Mouse (Mus musculus) liver, embryonic 13.5 days (tissue): Measurements from ENCODE around the gene Kcnq5. TPM values are rescaled to one million over a fixed set of nuclear protein-coding genes. Genes with fewer than 3 reads are reported as not detected.
"Not testable (repeated sequence)": the region's sequence is repeated elsewhere in the genome, so short reads cannot be mapped to it uniquely, and the experiment has no call there.

Experiments
- ATAC-seq: fragments of 200-750 bp; cut with Nextera tagmentation; 2 replicates; pipeline ENCODE4 v1.8.0; 2017; ENCODE audit warnings: low read depth, mild to moderate bottlenecking, moderate number of reproducible peaks, moderate library complexity
- DNase-seq: peaks from one replicate; pipeline ENCODE4 v3.0.0; 2022
- H3K27ac ChIP-seq: fragments of 300-500 bp; sonication (generic); 2 replicates; pipeline ENCODE4 v1.5.1; 2015; ENCODE audit warnings: moderate library complexity, mild to moderate bottlenecking, inconsistent platforms
- H3K27me3 ChIP-seq: fragments of 300-500 bp; sonication (generic); 2 replicates; pipeline ENCODE4 v1.6.1; 2015; ENCODE audit warnings: mild to moderate bottlenecking, inconsistent platforms
- H3K36me3 ChIP-seq: fragments of 300-500 bp; sonication (generic); 2 replicates; pipeline ENCODE4 v1.6.1; 2015; ENCODE audit warnings: mild to moderate bottlenecking, inconsistent platforms
- H3K4me1 ChIP-seq: fragments of 300-500 bp; sonication (generic); replicated peaks from 2 replicates; pipeline ENCODE4 v1.6.1; 2015; ENCODE audit warnings: inconsistent platforms
- H3K4me2 ChIP-seq: fragments of 300-500 bp; sonication (generic); 2 replicates; pipeline ENCODE4 v1.6.1; 2015; ENCODE audit warnings: inconsistent platforms, mild to moderate bottlenecking, moderate library complexity
- H3K4me3 ChIP-seq: fragments of 300-500 bp; sonication (generic); replicated peaks from 2 replicates; pipeline ENCODE4 v1.5.1; 2015; ENCODE audit warnings: mild to moderate bottlenecking, inconsistent platforms
- H3K9ac ChIP-seq: fragments of 300-500 bp; sonication (generic); 2 replicates; pipeline ENCODE4 v1.6.1; 2015; ENCODE audit warnings: mild to moderate bottlenecking, inconsistent platforms
- H3K9me3 ChIP-seq: fragments of 300-500 bp; sonication (generic); replicated peaks from 2 replicates; pipeline ENCODE4 v1.6.1; 2016; ENCODE audit warnings: inconsistent platforms
- WGBS: fragments of 180-500 bp; shearing (Covaris S2); methylation state at CpG from one replicate; pipeline ENCODE4 v1.1.7; 2015; ENCODE audit not compliant: insufficient replicate concordance; 5-methylcytosine and 5-hydroxymethylcytosine counted together
- polyA plus RNA-seq: library from polyadenylated mRNA; unstranded; fragments of >200 nt; fragmentation: Nextera tagmentation; extraction: Ambion mirVana; gene quantifications from 2 replicates; pipeline ENCODE4 v1.2.1, GENCODE M21; 2015

The Kcnq5 gene
- polyA plus RNA-seq, 1 experiment from 2014 or later, result 0.21 TPM

GRCm38 (mm10) chr1:21723231-21723630 is 238.5 kb downstream of the Kcnq5 start:
- H3K4me3 ChIP-seq, H3K27me3 ChIP-seq, H3K4me2 ChIP-seq, H3K36me3 ChIP-seq, DNase-seq, H3K9me3 ChIP-seq, H3K9ac ChIP-seq, ATAC-seq, H3K4me1 ChIP-seq, H3K27ac ChIP-seq: not testable (repeated sequence)
- WGBS, result 68% methylated on average over 2 of the region's 2 CpGs

- no peak overlapping the region for H3K27ac ChIP-seq
- H3K9ac ChIP-seq, result no peak overlapping the region
- DNase-seq (no peak), ATAC-seq (no peak)
- no peaks in the 10 kb centered on the region for H3K36me3 ChIP-seq
- no peak overlapping the region for H3K4me2 ChIP-seq
- no peak overlapping the region for H3K4me3 ChIP-seq
- no peaks in the 10 kb centered on the region for H3K4me1 ChIP-seq
- H3K27me3 ChIP-seq, result no peaks in the 10 kb centered on the region
- no peaks in the 10 kb centered on the region for H3K9me3 ChIP-seq
Observed at GRCm38 (mm10) chr1:21721246-21721645, 240.5 kb downstream of the Kcnq5 start.

GRCm38 (mm10) chr1:21714816-21715215 is 246.9 kb downstream of the Kcnq5 start:
- H3K27me3 ChIP-seq, result no peaks in the 10 kb centered on the region
- 61% methylated on average over 3 of the region's 3 CpGs for WGBS
- ATAC-seq (no peak), DNase-seq (no peak)
- H3K9me3 ChIP-seq, result no peaks in the 10 kb centered on the region
- H3K27ac ChIP-seq, result no peak overlapping the region
- H3K4me1 ChIP-seq, result no peaks in the 10 kb centered on the region
- no peak overlapping the region for H3K4me2 ChIP-seq
- no peak overlapping the region for H3K4me3 ChIP-seq
- no peak overlapping the region for H3K9ac ChIP-seq
- H3K36me3 ChIP-seq, result no peaks in the 10 kb centered on the region

GRCm38 (mm10) chr1:21712711-21713110 is 249.0 kb downstream of the Kcnq5 start:
- no peaks in the 10 kb centered on the region for H3K36me3 ChIP-seq

GRCm38 (mm10) chr1:21690458-21690857 is 271.3 kb downstream of the Kcnq5 start:
- H3K9ac ChIP-seq, result no peak overlapping the region
- no peak overlapping the region for H3K4me3 ChIP-seq
- no peaks in the 10 kb centered on the region for H3K27me3 ChIP-seq
- no peaks in the 10 kb centered on the region for H3K9me3 ChIP-seq
- WGBS, result 59% methylated on average over 2 of the region's 2 CpGs
- DNase-seq, result no peak
- no peaks in the 10 kb centered on the region for H3K36me3 ChIP-seq
- no peak for ATAC-seq
- no peaks in the 10 kb centered on the region for H3K4me1 ChIP-seq
- no peak overlapping the region for H3K27ac ChIP-seq
- no peak overlapping the region for H3K4me2 ChIP-seq

More at GRCm38 (mm10) chr1:21712711-21713110, 249.0 kb downstream of the Kcnq5 start:
- Histone ChIP-seq H3K4me1 (no peaks in the 10 kb centered on the region), H3K9me3 (no peaks in the 10 kb centered on the region), H3K4me2 (no peak overlapping the region), H3K27me3 (no peaks in the 10 kb centered on the region), H3K4me3 (no peak overlapping the region), H3K27ac (no peak overlapping the region), H3K9ac (no peak overlapping the region)
- 58% methylated on average over 2 of the region's 2 CpGs for WGBS
- DNase-seq, result no peak
- no peak for ATAC-seq

GRCm38 (mm10) chr1:21688918-21689317 is 272.8 kb downstream of the Kcnq5 start:
- DNase-seq, result no peak
- WGBS, result 48% methylated on average over 1 of the region's 1 CpGs
- no peak for ATAC-seq
- Histone ChIP-seq H3K9me3 (no peaks in the 10 kb centered on the region), H3K4me3 (no peak overlapping the region), H3K27ac (no peak overlapping the region), H3K9ac (no peak overlapping the region), H3K36me3 (no peaks in the 10 kb centered on the region), H3K4me1 (no peaks in the 10 kb centered on the region), H3K27me3 (no peaks in the 10 kb centered on the region), H3K4me2 (no peak overlapping the region)

GRCm38 (mm10) chr1:21684444-21684843 is 277.3 kb downstream of the Kcnq5 start:
- WGBS, result 59% methylated on average over 3 of the region's 3 CpGs
- no peak overlapping the region for H3K4me2 ChIP-seq

GRCm38 (mm10) chr1:21676805-21677204 is 284.9 kb downstream of the Kcnq5 start:
- Histone ChIP-seq H3K27me3 (no peaks in the 10 kb centered on the region), H3K4me1 (no peaks in the 10 kb centered on the region), H3K4me2 (no peak overlapping the region), H3K4me3 (no peak overlapping the region), H3K9ac (no peak overlapping the region), H3K27ac (no peak overlapping the region), H3K9me3 (no peaks in the 10 kb centered on the region), H3K36me3 (no peaks in the 10 kb centered on the region)
- 73% methylated on average over 3 of the region's 3 CpGs for WGBS
- DNase-seq (no peak), ATAC-seq (no peak)

More at GRCm38 (mm10) chr1:21684444-21684843, 277.3 kb downstream of the Kcnq5 start:
- Histone ChIP-seq H3K4me3 (no peak overlapping the region), H3K27me3 (no peaks in the 10 kb centered on the region), H3K9me3 (no peaks in the 10 kb centered on the region), H3K36me3 (no peaks in the 10 kb centered on the region), H3K9ac (no peak overlapping the region), H3K4me1 (no peaks in the 10 kb centered on the region), H3K27ac (no peak overlapping the region)
- ATAC-seq (no peak), DNase-seq (no peak)

GRCm38 (mm10) chr1:21660840-21661239 is 300.9 kb downstream of the Kcnq5 start:
- H3K27ac ChIP-seq, result no peak overlapping the region
- ATAC-seq, result no peak

GRCm38 (mm10) chr1:21650820-21651219 is 310.9 kb downstream of the Kcnq5 start:
- no peak for DNase-seq
- Histone ChIP-seq H3K9me3 (no peaks in the 10 kb centered on the region), H3K4me1 (no peaks in the 10 kb centered on the region), H3K27ac (no peak overlapping the region), H3K4me2 (no peak overlapping the region), H3K4me3 (no peak overlapping the region), H3K27me3 (no peaks in the 10 kb centered on the region), H3K9ac (no peak overlapping the region), H3K36me3 (no peaks in the 10 kb centered on the region)
- 66% methylated on average over 4 of the region's 4 CpGs for WGBS
- ATAC-seq, result no peak

More at GRCm38 (mm10) chr1:21660840-21661239, 300.9 kb downstream of the Kcnq5 start:
- no peak for DNase-seq
- Histone ChIP-seq H3K36me3 (no peaks in the 10 kb centered on the region), H3K9ac (no peak overlapping the region), H3K9me3 (no peaks in the 10 kb centered on the region), H3K4me3 (no peak overlapping the region), H3K4me2 (no peak overlapping the region), H3K27me3 (no peaks in the 10 kb centered on the region), H3K4me1 (no peaks in the 10 kb centered on the region)
- 69% methylated on average over 3 of the region's 3 CpGs for WGBS

GRCm38 (mm10) chr1:21635406-21635805 is 326.3 kb downstream of the Kcnq5 start:
- no peak overlapping the region for H3K4me3 ChIP-seq
- no peaks in the 10 kb centered on the region for H3K4me1 ChIP-seq
- ATAC-seq (no peak), DNase-seq (no peak)
- H3K36me3 ChIP-seq, result no peaks in the 10 kb centered on the region
- H3K27me3 ChIP-seq, result no peaks in the 10 kb centered on the region
- no peak overlapping the region for H3K4me2 ChIP-seq
- no peak overlapping the region for H3K27ac ChIP-seq
- no peak overlapping the region for H3K9ac ChIP-seq
- WGBS, result 73% methylated on average over 2 of the region's 2 CpGs
- H3K9me3 ChIP-seq, result no peaks in the 10 kb centered on the region

GRCm38 (mm10) chr1:21634013-21634412 is 327.7 kb downstream of the Kcnq5 start:
- Histone ChIP-seq H3K4me3 (no peak overlapping the region), H3K4me1 (no peaks in the 10 kb centered on the region), H3K9me3 (no peaks in the 10 kb centered on the region), H3K36me3 (no peaks in the 10 kb centered on the region), H3K4me2 (no peak overlapping the region), H3K27me3 (no peaks in the 10 kb centered on the region), H3K27ac (no peak overlapping the region), H3K9ac (no peak overlapping the region)
- DNase-seq (no peak), ATAC-seq (no peak)
- 30% methylated on average over 1 of the region's 1 CpGs for WGBS
